Mouse (Mus musculus): ENCODE measurements around the gene Slc31a2.

- TF ChIP-seq POLR2A (IDR thresholded peaks at IDR 0.05; ENCODE audit: low read depth, low read length) (no peak), CTCF (IDR thresholded peaks at IDR 0.05; ENCODE audit: extremely low read depth, insufficient read length, insufficient replicate concordance, low read depth, low read length) (no peak)
Measured at GRCm38 (mm10) chr4:62313641-62314211, 51.4 kb downstream of the Slc31a2 start.
